Comparison of ENCODE assay signal across 7 mouse cellular contexts in the genomic region with DNA sequence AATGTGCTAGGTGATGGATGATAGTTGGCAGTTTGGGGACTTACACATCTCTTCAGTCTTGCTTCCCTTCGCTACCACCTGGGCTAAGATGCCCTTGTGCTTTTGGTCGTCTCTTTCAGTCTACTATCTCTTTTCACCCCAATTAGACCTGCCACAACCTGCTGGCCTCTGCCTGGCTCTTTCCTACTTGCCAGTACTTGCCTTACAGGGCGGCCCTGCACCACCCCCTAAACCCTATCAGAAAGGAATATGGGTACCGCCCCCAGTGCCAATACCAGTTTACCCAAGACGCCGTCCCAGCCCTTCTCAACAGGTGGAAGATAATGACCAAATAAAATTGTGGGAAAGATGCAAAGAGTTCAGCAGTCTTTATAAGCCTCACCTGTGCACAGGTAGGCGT. TPM values are rescaled to one million over a fixed set of nuclear protein-coding genes. Genes with fewer than 3 reads are reported as not detected.
DNase-seq lines count a peak whose midpoint lies in the region; ATAC-seq lines count a peak whose summit lies in the region.

No protein-coding gene starts in this region.

- no peaks in the 10 kb centered on the region for H3K9me3 ChIP-seq in forebrain, embryonic 12.5 days
- no peaks in the 10 kb centered on the region for H3K9me3 ChIP-seq in limb, embryonic 12.5 days
- H3K9me3 ChIP-seq in stomach, embryonic 14.5 days (ENCODE audit: control insufficient read depth, low read depth, low read length) = no peaks in the 10 kb centered on the region

- peaks cover 38% of the 10 kb centered on the region for H3K4me1 ChIP-seq in forebrain, embryonic 12.5 days
- H3K4me1 ChIP-seq in limb, embryonic 12.5 days (replicated peaks) = peaks cover 20% of the 10 kb centered on the region
- peaks cover 18% of the 10 kb centered on the region for H3K4me1 ChIP-seq in stomach, embryonic 14.5 days (ENCODE audit: control insufficient read depth, insufficient read depth, low read length)

- no peak overlapping the region for H3K9ac ChIP-seq in forebrain, embryonic 12.5 days
- H3K9ac ChIP-seq in limb, embryonic 12.5 days (replicated peaks) = no peak overlapping the region; the same call in 1 of the 2 replicates
- H3K9ac ChIP-seq in stomach, embryonic 14.5 days (replicated peaks; ENCODE audit: low read depth, low read length) = peak overlapping the region; percentile 65; the same call in 1 of the 2 replicates

- peak overlapping the region; percentile 100 for H3K4me2 ChIP-seq in forebrain, embryonic 12.5 days
- peak overlapping the region; percentile 99 for H3K4me2 ChIP-seq in limb, embryonic 12.5 days
- peak overlapping the region; percentile 92 for H3K4me2 ChIP-seq in stomach, embryonic 14.5 days (replicated peaks; ENCODE audit: low read depth, low read length)

- no peak overlapping the region for H3K27ac ChIP-seq in forebrain, embryonic 12.5 days
- no peak overlapping the region for H3K27ac ChIP-seq in limb, embryonic 12.5 days
- peak overlapping the region; percentile 39; the same call in 1 of the 2 replicates for H3K27ac ChIP-seq in stomach, embryonic 14.5 days (ENCODE audit: low read length)

- 31% methylated on average over 7 of the region's 7 CpGs for WGBS in forebrain, embryonic 12.5 days
- WGBS in limb, embryonic 12.5 days = 29% methylated on average over 7 of the region's 7 CpGs
- 23% methylated on average over 7 of the region's 7 CpGs for WGBS in stomach, embryonic 14.5 days

- peak; percentile 18 for DNase-seq in right cerebral cortex, postnatal 4 days
- DNase-seq in right cerebral cortex, adult 18-20 months = no peak
- no peak for DNase-seq in ovary, postnatal 14 days (ENCODE audit: low spot score)
- no peak for DNase-seq in lung, postnatal 36 days

- H3K4me3 ChIP-seq in forebrain, embryonic 12.5 days (replicated peaks) = peak overlapping the region; percentile 63; the same call in 1 of the 2 replicates
- H3K4me3 ChIP-seq in limb, embryonic 12.5 days (replicated peaks) = peak overlapping the region; percentile 80
- peak overlapping the region; percentile 49 for H3K4me3 ChIP-seq in stomach, embryonic 14.5 days (ENCODE audit: low read depth, low read length)

- peaks cover 36% of the 10 kb centered on the region for H3K27me3 ChIP-seq in forebrain, embryonic 12.5 days
- peaks cover 36% of the 10 kb centered on the region for H3K27me3 ChIP-seq in limb, embryonic 12.5 days
- peaks cover 4% of the 10 kb centered on the region; the same call in 1 of the 2 replicates for H3K27me3 ChIP-seq in stomach, embryonic 14.5 days (ENCODE audit: control insufficient read depth, insufficient read depth, low read length)

- H3K36me3 ChIP-seq in forebrain, embryonic 12.5 days (replicated peaks) = peaks cover 35% of the 10 kb centered on the region
- H3K36me3 ChIP-seq in limb, embryonic 12.5 days = peaks cover 38% of the 10 kb centered on the region
- peaks cover 28% of the 10 kb centered on the region for H3K36me3 ChIP-seq in stomach, embryonic 14.5 days (ENCODE audit: control insufficient read depth, insufficient read depth, low read length)

- ATAC-seq in forebrain, embryonic 12.5 days (ENCODE audit: low FRiP score) = peak; percentile 10; the same call in 1 of the 2 replicates
- no peak for ATAC-seq in limb, embryonic 12.5 days (ENCODE audit: insufficient number of reproducible peaks, insufficient read depth, low FRiP score, low TSS enrichment, low read depth)
- ATAC-seq in stomach, embryonic 14.5 days (ENCODE audit: insufficient number of reproducible peaks, insufficient read depth, low FRiP score, low read depth) = peak; percentile 9; the same call in 1 of the 2 replicates

RNA-seq across cellular contexts. Expression of a gene that starts 0.5 kb away (rescaled TPM):
- polyA plus RNA-seq in forebrain, embryonic 12.5 days (2016; fragmentation: Nextera tagmentation; extraction: Ambion mirVana) = 1.5 and 1.6 TPM in 2 replicates
- 2.5 and 3.3 TPM in 2 replicates for polyA plus RNA-seq in limb, embryonic 12.5 days (2016; fragmentation: Nextera tagmentation; extraction: Ambion mirVana)
- 5.6 and 7.7 TPM in 2 replicates for polyA plus RNA-seq in stomach, embryonic 14.5 days (2014; fragmentation: Nextera tagmentation; extraction: Ambion mirVana)

RNA-seq across cellular contexts. Expression of a gene that starts 27.3 kb away (rescaled TPM):
- polyA plus RNA-seq in forebrain, embryonic 12.5 days (2016; fragmentation: Nextera tagmentation; extraction: Ambion mirVana) = 4.8 and 5.2 TPM in 2 replicates
- 5.6 and 5.8 TPM in 2 replicates for polyA plus RNA-seq in limb, embryonic 12.5 days (2016; fragmentation: Nextera tagmentation; extraction: Ambion mirVana)
- polyA plus RNA-seq in stomach, embryonic 14.5 days (2014; fragmentation: Nextera tagmentation; extraction: Ambion mirVana) = 6.8 and 7.1 TPM in 2 replicates

RNA-seq across cellular contexts. Expression of a gene that starts 31.4 kb away (rescaled TPM):
- polyA plus RNA-seq in forebrain, embryonic 12.5 days (2016; fragmentation: Nextera tagmentation; extraction: Ambion mirVana) = 63.2 and 67.4 TPM in 2 replicates
- 48.1 and 54.1 TPM in 2 replicates for polyA plus RNA-seq in limb, embryonic 12.5 days (2016; fragmentation: Nextera tagmentation; extraction: Ambion mirVana)
- polyA plus RNA-seq in stomach, embryonic 14.5 days (2014; fragmentation: Nextera tagmentation; extraction: Ambion mirVana) = 33.7 and 35.1 TPM in 2 replicates

RNA-seq across cellular contexts. Expression of a gene that starts 40.8 kb away (rescaled TPM):
- polyA plus RNA-seq in forebrain, embryonic 12.5 days (2016; fragmentation: Nextera tagmentation; extraction: Ambion mirVana) = 39.3 and 39.9 TPM in 2 replicates
- 32.7 and 35.3 TPM in 2 replicates for polyA plus RNA-seq in limb, embryonic 12.5 days (2016; fragmentation: Nextera tagmentation; extraction: Ambion mirVana)
- 21.6 and 22.3 TPM in 2 replicates for polyA plus RNA-seq in stomach, embryonic 14.5 days (2014; fragmentation: Nextera tagmentation; extraction: Ambion mirVana)
